Mouse (Mus musculus) embryonic facial prominence, embryonic 14.5 days (tissue): ENCODE data around the gene Atp7b. TPM values are rescaled to one million over a fixed set of nuclear protein-coding genes. Genes with fewer than 3 reads are reported as not detected.

ENCODE experiments used
- ATAC-seq: fragments of 200-750 bp; cut with Nextera tagmentation; 2 replicates; pipeline ENCODE4 v1.8.0; 2017; ENCODE audit warnings: low read depth, moderate number of reproducible peaks, moderate TSS enrichment
- DNase-seq: peaks from one replicate; pipeline ENCODE4 v3.0.0-alpha.2; 2015; ENCODE audit warnings: low spot score
- H3K27ac ChIP-seq: fragments of 300-500 bp; sonication (generic); replicated peaks from 2 replicates; pipeline ENCODE4 v1.5.1; 2014; ENCODE audit warnings: low read depth, mild to moderate bottlenecking, low read length, moderate library complexity
- H3K27me3 ChIP-seq: fragments of 300-500 bp; sonication (generic); replicated peaks from 2 replicates; pipeline ENCODE4 v1.6.1; 2014; ENCODE audit warnings: low read length; ENCODE audit not compliant: control insufficient read depth, insufficient read depth
- H3K36me3 ChIP-seq: fragments of 300-500 bp; sonication (generic); 2 replicates; pipeline ENCODE4 v1.6.1; 2014; ENCODE audit warnings: low read length, mixed read lengths; ENCODE audit not compliant: control insufficient read depth, insufficient read depth
- H3K4me1 ChIP-seq: fragments of 300-500 bp; sonication (generic); 2 replicates; pipeline ENCODE4 v1.6.1; 2014; ENCODE audit warnings: antibody characterized with exemption, low read length; ENCODE audit not compliant: control insufficient read depth, insufficient read depth
- H3K4me2 ChIP-seq: fragments of 300-500 bp; sonication (generic); 2 replicates; pipeline ENCODE4 v1.6.1; 2014; ENCODE audit warnings: low read depth, mild to moderate bottlenecking, low read length, moderate library complexity, mixed read lengths
- H3K4me3 ChIP-seq: fragments of 300-500 bp; sonication (generic); 2 replicates; pipeline ENCODE4 v1.5.1; 2014; ENCODE audit warnings: low read depth, mild to moderate bottlenecking, low read length
- H3K9ac ChIP-seq: fragments of 300-500 bp; sonication (generic); 2 replicates; pipeline ENCODE4 v1.6.1; 2014; ENCODE audit warnings: low read depth, mild to moderate bottlenecking, low read length, moderate library complexity, mixed read lengths
- H3K9me3 ChIP-seq: fragments of 300-500 bp; sonication (generic); 2 replicates; pipeline ENCODE4 v1.6.1; 2016; ENCODE audit warnings: low read length; ENCODE audit not compliant: control insufficient read depth
- WGBS: fragments of 180-500 bp; shearing (Covaris S2); extraction: QIAGEN DNeasy Blood & Tissue Kit; methylation state at CpG from one replicate; pipeline ENCODE4 v1.1.7; 2014; 5-methylcytosine and 5-hydroxymethylcytosine counted together
- polyA plus RNA-seq: library from polyadenylated mRNA; unstranded; fragments of >200 nt; fragmentation: Nextera tagmentation; extraction: Ambion mirVana; gene quantifications from 2 replicates; pipeline ENCODE4 v1.2.1, GENCODE M21; 2014

Atp7b gene
- polyA plus RNA-seq, 1 experiment from 2014 or later = 0.86 TPM

GRCm38 (mm10) chr8:21969475-21969874 is 90.6 kb downstream of the Atp7b start, which contains the start of gene Ccdc70:
Ccdc70 (plus strand) TSS chr8:21969775.
- 84% methylated on average over 3 of the region's 3 CpGs for WGBS
- no peak within 1 kb of the TSS for H3K4me3 ChIP-seq
- no peak for DNase-seq

GRCm38 (mm10) chr8:21966646-21967045 is 93.5 kb downstream of the Atp7b start:
- WGBS = 92% methylated on average over 1 of the region's 1 CpGs
- no peak for ATAC-seq
- DNase-seq = no peak
- Histone ChIP-seq H3K27me3 (no peaks in the 10 kb centered on the region), H3K4me1 (no peaks in the 10 kb centered on the region), H3K27ac (no peak overlapping the region), H3K4me3 (no peak overlapping the region), H3K9me3 (no peaks in the 10 kb centered on the region), H3K9ac (no peak overlapping the region), H3K36me3 (no peaks in the 10 kb centered on the region), H3K4me2 (no peak overlapping the region)

More at GRCm38 (mm10) chr8:21969475-21969874, 90.6 kb downstream of the Atp7b start, which contains the start of gene Ccdc70:
- no peak for ATAC-seq
- no peaks in the 10 kb centered on the region for H3K27me3 ChIP-seq
- no peaks in the 10 kb centered on the region for H3K9me3 ChIP-seq
- no peak within 1 kb of the TSS for H3K9ac ChIP-seq
- no peak within 1 kb of the TSS for H3K27ac ChIP-seq
- H3K4me2 ChIP-seq = no peak within 1 kb of the TSS
- H3K36me3 ChIP-seq = no peaks in the 10 kb centered on the region
- H3K4me1 ChIP-seq = no peaks in the 10 kb centered on the region

GRCm38 (mm10) chr8:21958414-21958813 is 101.7 kb downstream of the Atp7b start, which contains the start of gene Fam90a1a:
Fam90a1a (plus strand) TSS chr8:21958714.
- H3K27me3 ChIP-seq = no peaks in the 10 kb centered on the region
- H3K4me1 ChIP-seq = no peaks in the 10 kb centered on the region
- no peak for DNase-seq
- H3K9ac ChIP-seq = no peak within 1 kb of the TSS
- no peak within 1 kb of the TSS for H3K4me3 ChIP-seq
- no peaks in the 10 kb centered on the region for H3K36me3 ChIP-seq
- H3K27ac ChIP-seq = no peak within 1 kb of the TSS
- H3K9me3 ChIP-seq = no peaks in the 10 kb centered on the region
- no peak within 1 kb of the TSS for H3K4me2 ChIP-seq
- ATAC-seq = no peak
- WGBS = 80% methylated on average over 2 of the region's 2 CpGs

GRCm38 (mm10) chr8:21956336-21956735 is 103.8 kb downstream of the Atp7b start:
- H3K27me3 ChIP-seq = no peaks in the 10 kb centered on the region
- DNase-seq (no peak), ATAC-seq (no peak)
- H3K36me3 ChIP-seq = no peaks in the 10 kb centered on the region
- no peaks in the 10 kb centered on the region for H3K4me1 ChIP-seq
- no peaks in the 10 kb centered on the region for H3K9me3 ChIP-seq
- no peak overlapping the region for H3K4me3 ChIP-seq
- WGBS = 86% methylated on average over 3 of the region's 3 CpGs
- H3K4me2 ChIP-seq = no peak overlapping the region
- H3K9ac ChIP-seq = no peak overlapping the region
- no peak overlapping the region for H3K27ac ChIP-seq

GRCm38 (mm10) chr8:21955321-21955720 is 104.8 kb downstream of the Atp7b start:
- Histone ChIP-seq H3K9me3 (no peaks in the 10 kb centered on the region), H3K4me3 (no peak overlapping the region), H3K4me2 (no peak overlapping the region), H3K9ac (no peak overlapping the region), H3K4me1 (no peaks in the 10 kb centered on the region), H3K27me3 (no peaks in the 10 kb centered on the region), H3K27ac (no peak overlapping the region), H3K36me3 (no peaks in the 10 kb centered on the region)
- ATAC-seq (no peak), DNase-seq (peak; percentile 33)
- 5% methylated on average over 9 of the region's 9 CpGs for WGBS

GRCm38 (mm10) chr8:21947311-21948017 is 112.6 kb downstream of the Atp7b start:
- peak; percentile 17 for DNase-seq
- no peak overlapping the region for H3K9ac ChIP-seq
- no peak overlapping the region for H3K4me3 ChIP-seq
- no peaks in the 10 kb centered on the region for H3K4me1 ChIP-seq
- 63% methylated on average over 9 of the region's 9 CpGs for WGBS
- no peaks in the 10 kb centered on the region for H3K9me3 ChIP-seq
- no peak overlapping the region for H3K4me2 ChIP-seq
- H3K36me3 ChIP-seq = no peaks in the 10 kb centered on the region
- no peaks in the 10 kb centered on the region for H3K27me3 ChIP-seq
- no peak for ATAC-seq
- H3K27ac ChIP-seq = no peak overlapping the region

- no peaks in the 10 kb centered on the region for H3K4me1 ChIP-seq
- no peak within 1 kb of the TSS for H3K9ac ChIP-seq
- ATAC-seq = no peak
- H3K4me2 ChIP-seq = no peak within 1 kb of the TSS
- no peaks in the 10 kb centered on the region for H3K36me3 ChIP-seq
- H3K4me3 ChIP-seq = no peak within 1 kb of the TSS
- H3K27ac ChIP-seq = no peak within 1 kb of the TSS
- H3K27me3 ChIP-seq = no peaks in the 10 kb centered on the region
- WGBS = 75% methylated on average over 6 of the region's 6 CpGs
- no peaks in the 10 kb centered on the region for H3K9me3 ChIP-seq
- DNase-seq = no peak
Measured at GRCm38 (mm10) chr8:21946462-21946861, 113.6 kb downstream of the Atp7b start, which contains the start of gene Defb13. Defb13 (plus strand) TSS chr8:21946762.
